Mouse (Mus musculus) spleen, postnatal 14 days (tissue): Measurements from ENCODE around the gene Gbp6.
"Not testable (repeated sequence)": the region's sequence is repeated elsewhere in the genome, so short reads cannot be mapped to it uniquely, and the experiment has no call there.

Experiments
- DNase-seq, 2 experiments: peaks; one replicate each; pipeline ENCODE4 v3.0.0; 2021 to 2022; ENCODE audit warnings: low spot score in 2 of 2

Gene Gbp6

GRCm38 (mm10) chr5:105293226-105294165, at the start of gene Gbp6, which contains the start of gene Gm43302:
TSS of gene Gbp6 (minus strand) at chr5:105293698.
TSS of gene Gm43302 (minus strand) at chr5:105293695.
- DNase-seq: not testable (repeated sequence)

GRCm38 (mm10) chr5:105341281-105341680, 47.8 kb upstream of the Gbp6 start:
- DNase-seq: no peak

- no peak for DNase-seq
Measured at GRCm38 (mm10) chr5:105322543-105322942, 29.0 kb upstream of the Gbp6 start.

- no peak for DNase-seq
Measured at GRCm38 (mm10) chr5:105310941-105311340, 17.4 kb upstream of the Gbp6 start.

- not testable (repeated sequence) for DNase-seq
Measured at GRCm38 (mm10) chr5:105309148-105309547, 15.7 kb upstream of the Gbp6 start.

GRCm38 (mm10) chr5:105306946-105307345, 13.4 kb upstream of the Gbp6 start:
- not testable (repeated sequence) for DNase-seq

- DNase-seq: no peak
Measured at GRCm38 (mm10) chr5:105306159-105306581, 12.7 kb upstream of the Gbp6 start.

- DNase-seq: not testable (repeated sequence)
Measured at GRCm38 (mm10) chr5:105305671-105306070, 12.2 kb upstream of the Gbp6 start.

- DNase-seq: no peak
Measured at GRCm38 (mm10) chr5:105301963-105302362, 8.5 kb upstream of the Gbp6 start.

- DNase-seq: no peak
Measured at GRCm38 (mm10) chr5:105301531-105301930, 8.0 kb upstream of the Gbp6 start.

- no peak for DNase-seq
Measured at GRCm38 (mm10) chr5:105295746-105296145, 2.2 kb upstream of the Gbp6 start.

GRCm38 (mm10) chr5:105292492-105292891, 1.0 kb downstream of the Gbp6 start:
- no peak for DNase-seq

- not testable (repeated sequence) for DNase-seq
Measured at GRCm38 (mm10) chr5:105290921-105291320, 2.6 kb downstream of the Gbp6 start.

GRCm38 (mm10) chr5:105260673-105261072, 32.8 kb downstream of the Gbp6 start:
- DNase-seq: not testable (repeated sequence)

GRCm38 (mm10) chr5:105252491-105252890, 41.0 kb downstream of the Gbp6 start:
- DNase-seq: no peak

- not testable (repeated sequence) for DNase-seq
Measured at GRCm38 (mm10) chr5:105244741-105245140, 48.8 kb downstream of the Gbp6 start.

- DNase-seq: not testable (repeated sequence)
Measured at GRCm38 (mm10) chr5:105240982-105241381, 52.5 kb downstream of the Gbp6 start.

- not testable (repeated sequence) for DNase-seq
Measured at GRCm38 (mm10) chr5:105239483-105240047, 53.9 kb downstream of the Gbp6 start, which contains the start of gene Gbp10. TSS of gene Gbp10 (minus strand) at chr5:105239533.

GRCm38 (mm10) chr5:105238402-105238801, 55.1 kb downstream of the Gbp6 start:
- DNase-seq: not testable (repeated sequence)

- not testable (repeated sequence) for DNase-seq
Measured at GRCm38 (mm10) chr5:105236040-105236439, 57.5 kb downstream of the Gbp6 start.
